Mouse (Mus musculus) thymus, adult 2 months (tissue): ENCODE measurements at regions not wholly inside any gene's neighbourhood (a gene's known extent, or its start where the extent isn't known, plus 50 kb on each side); places are given as distances from the start of the nearest gene placed in this dataset.

Experiments used
- DNase-seq: peaks from one replicate; pipeline ENCODE4 v3.0.0; 2021
- H3K27ac ChIP-seq: fragments of 200-500 bp; 2 replicates; pipeline ENCODE4 v1.5.1; 2012; ENCODE audit warnings: low read length, control low read depth; ENCODE audit not compliant: control insufficient read depth, insufficient read depth
- H3K27me3 ChIP-seq: fragments of 200-500 bp; 2 replicates; pipeline ENCODE4 v1.6.1; 2012; ENCODE audit warnings: mild to moderate bottlenecking, low read length, moderate library complexity, mixed read lengths; ENCODE audit not compliant: control insufficient read depth, insufficient read depth
- H3K36me3 ChIP-seq: fragments of 200-500 bp; 2 replicates; pipeline ENCODE4 v1.6.1; 2012; ENCODE audit warnings: mild to moderate bottlenecking, low read length, moderate library complexity; ENCODE audit not compliant: control insufficient read depth, insufficient read depth
- H3K4me1 ChIP-seq: fragments of 200-500 bp; replicated peaks from 2 replicates; pipeline ENCODE4 v1.6.1; 2012; ENCODE audit warnings: low read length; ENCODE audit not compliant: control insufficient read depth, insufficient read depth
- H3K4me3 ChIP-seq: fragments of 200-500 bp; 2 replicates; pipeline ENCODE4 v1.5.1; 2012; ENCODE audit warnings: mild to moderate bottlenecking, low read length, control low read depth, moderate library complexity; ENCODE audit not compliant: control insufficient read depth, insufficient read depth
- CTCF ChIP-seq: fragments of 200-500 bp; IDR thresholded peaks from 2 replicates; pipeline ENCODE4 v1.5.1; 2012; ENCODE audit warnings: mild to moderate bottlenecking, control low read depth, low read length, moderate library complexity, borderline replicate concordance; ENCODE audit not compliant: control insufficient read depth, poor library complexity, insufficient read depth; ENCODE audit errors: extremely low read depth
- POLR2A ChIP-seq: fragments of 200-500 bp; IDR thresholded peaks from 2 replicates; pipeline ENCODE4 v1.6.1; 2012; ENCODE audit warnings: mild to moderate bottlenecking, low read length, control low read depth, moderate library complexity; ENCODE audit not compliant: control insufficient read depth, poor library complexity, insufficient read depth; ENCODE audit errors: extremely low read depth
- WGBS: fragments of 180-500 bp; shearing (Covaris S2); methylation state at CpG from one replicate; pipeline ENCODE4 v1.1.7; 2018; 5-methylcytosine and 5-hydroxymethylcytosine counted together

DNA sequence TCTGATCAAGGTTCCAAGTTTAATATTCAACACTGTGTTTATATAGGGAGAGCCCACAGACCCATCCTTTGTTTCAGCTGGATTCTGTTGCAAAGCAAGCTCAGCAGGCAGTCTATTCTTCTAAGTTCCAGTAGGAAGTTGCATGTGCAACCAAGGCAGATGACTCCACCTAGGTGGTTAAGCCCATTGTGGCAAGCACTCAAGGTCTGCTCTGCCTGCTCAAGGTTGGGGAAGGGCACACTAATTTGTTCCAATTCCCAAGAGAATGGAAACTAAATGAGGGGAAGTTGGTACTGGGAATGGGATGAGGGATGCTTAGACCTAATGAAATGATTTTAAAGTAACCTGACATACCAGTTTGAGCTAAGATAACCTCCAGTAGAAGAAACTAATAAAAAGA is 437.3 kb downstream of the 1810013L24Rik start:
- DNase-seq: no peak
- H3K27ac ChIP-seq: no peak overlapping the region
- H3K4me1 ChIP-seq: no peaks in the 10 kb centered on the region
- H3K27me3 ChIP-seq: no peaks in the 10 kb centered on the region
- H3K4me3 ChIP-seq: no peak overlapping the region
- TF ChIP-seq CTCF (no peak), POLR2A (no peak)
- H3K36me3 ChIP-seq: no peaks in the 10 kb centered on the region

DNA sequence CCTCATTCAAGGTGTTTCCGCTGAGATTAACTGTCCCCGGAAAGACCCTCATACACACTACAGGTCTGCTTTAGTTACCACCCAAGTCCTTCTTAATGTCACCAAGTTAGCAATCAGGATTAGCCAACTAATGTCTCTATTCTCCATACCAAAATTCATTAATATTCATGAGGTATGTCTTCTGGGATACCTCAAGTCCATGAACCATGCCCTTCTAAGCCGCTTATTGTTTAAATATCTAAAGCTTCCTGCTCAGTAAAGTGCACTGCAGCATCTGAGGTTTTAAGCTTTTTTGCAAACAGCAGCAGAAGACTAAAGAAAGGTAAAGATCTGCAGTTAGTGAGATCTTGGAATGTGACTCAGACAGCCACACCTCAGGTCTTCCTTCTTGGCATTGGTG is 440.2 kb downstream of the 1810013L24Rik start:
- TF ChIP-seq POLR2A: no peak
- TF ChIP-seq CTCF: no peak
- DNase-seq: no peak
- H3K4me1 ChIP-seq: no peaks in the 10 kb centered on the region
- H3K27ac ChIP-seq: no peak overlapping the region
- H3K36me3 ChIP-seq: no peaks in the 10 kb centered on the region
- H3K27me3 ChIP-seq: no peaks in the 10 kb centered on the region
- WGBS: 95% methylated on average over 3 of the region's 3 CpGs
- H3K4me3 ChIP-seq: no peak overlapping the region

- WGBS: 97% methylated on average over 1 of the region's 1 CpGs
- DNase-seq: no peak
- Histone ChIP-seq H3K4me3 (no peak overlapping the region), H3K27me3 (no peaks in the 10 kb centered on the region), H3K4me1 (no peaks in the 10 kb centered on the region), H3K36me3 (no peaks in the 10 kb centered on the region), H3K27ac (no peak overlapping the region)
- no peak for TF ChIP-seq CTCF
- no peak for TF ChIP-seq POLR2A
These were observed 440.8 kb downstream of the 1810013L24Rik start for GRCm38 (mm10) chr16:9270671-9271070.

GRCm38 (mm10) chr16:9273751-9274300 is 443.9 kb downstream of the 1810013L24Rik start:
- DNase-seq: no peak

DNA sequence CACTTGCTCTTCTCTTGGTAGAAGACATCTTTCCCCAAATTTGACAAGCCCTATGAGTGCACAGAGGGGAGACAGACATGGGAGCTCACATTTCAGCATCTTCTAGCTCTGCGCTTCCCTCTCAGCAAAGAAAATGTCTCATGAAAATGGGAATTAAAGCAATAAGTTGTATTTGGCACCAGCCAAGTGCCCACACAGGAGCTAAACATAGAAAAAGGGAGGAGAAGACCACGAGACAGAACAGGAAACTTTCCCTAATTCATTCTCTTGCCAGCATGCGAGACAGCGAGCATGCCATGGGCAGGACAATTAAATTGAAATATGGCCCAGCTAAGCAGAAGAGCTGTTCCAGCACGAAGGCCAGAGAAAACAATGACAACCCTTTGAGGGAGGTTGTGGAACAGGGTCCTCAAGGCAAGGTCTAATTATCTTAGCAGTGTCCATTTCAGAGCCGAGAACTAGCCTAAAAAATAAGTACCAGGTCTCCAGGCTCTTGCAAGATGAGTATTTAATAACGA is 444.7 kb downstream of the 1810013L24Rik start:
- H3K4me3 ChIP-seq: no peak overlapping the region
- no peaks in the 10 kb centered on the region for H3K4me1 ChIP-seq
- no peaks in the 10 kb centered on the region for H3K27me3 ChIP-seq
- no peak for DNase-seq
- H3K27ac ChIP-seq: no peak overlapping the region
- TF ChIP-seq CTCF (no peak), POLR2A (no peak)
- WGBS: 63% methylated on average over 7 of the region's 7 CpGs
- no peaks in the 10 kb centered on the region for H3K36me3 ChIP-seq

More at GRCm38 (mm10) chr16:9273751-9274300, 443.9 kb downstream of the 1810013L24Rik start:
- Histone ChIP-seq H3K27me3 (no peaks in the 10 kb centered on the region), H3K36me3 (no peaks in the 10 kb centered on the region), H3K27ac (no peak overlapping the region), H3K4me1 (no peaks in the 10 kb centered on the region), H3K4me3 (no peak overlapping the region)
- WGBS: 83% methylated on average over 6 of the region's 6 CpGs
- TF ChIP-seq POLR2A: no peak
- TF ChIP-seq CTCF: no peak

DNA sequence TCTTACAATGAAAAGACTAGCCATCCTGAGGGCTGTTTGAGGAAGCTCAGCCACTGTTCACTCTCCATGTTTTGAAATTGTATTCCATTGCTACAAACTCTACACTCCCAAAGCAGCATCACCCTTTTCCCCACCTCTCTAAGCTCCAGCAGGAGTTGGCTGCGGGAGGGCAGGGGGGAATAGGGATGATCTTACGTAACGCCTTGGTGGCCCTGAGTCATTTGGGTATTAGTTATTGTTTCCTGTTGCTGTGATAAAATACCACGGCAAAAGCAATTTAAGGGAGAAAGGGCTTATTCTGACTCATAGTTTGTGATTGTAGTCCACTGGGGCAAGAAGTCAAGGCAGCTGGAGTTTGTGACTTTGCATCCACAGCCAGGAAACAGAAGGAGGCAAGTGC is 445.5 kb downstream of the 1810013L24Rik start:
- TF ChIP-seq CTCF (no peak), POLR2A (no peak)
- Histone ChIP-seq H3K4me1 (no peaks in the 10 kb centered on the region), H3K27ac (no peak overlapping the region), H3K36me3 (no peaks in the 10 kb centered on the region), H3K4me3 (no peak overlapping the region), H3K27me3 (no peaks in the 10 kb centered on the region)
- no peak for DNase-seq
- WGBS: 66% methylated on average over 4 of the region's 4 CpGs

GRCm38 (mm10) chr16:9277064-9277463 is 447.2 kb downstream of the 1810013L24Rik start:
- H3K27ac ChIP-seq: no peak overlapping the region
- no peak overlapping the region for H3K4me3 ChIP-seq
- no peaks in the 10 kb centered on the region for H3K36me3 ChIP-seq
- no peaks in the 10 kb centered on the region for H3K27me3 ChIP-seq
- WGBS: 93% methylated on average over 1 of the region's 1 CpGs
- TF ChIP-seq POLR2A: no peak
- no peak for TF ChIP-seq CTCF
- H3K4me1 ChIP-seq: no peaks in the 10 kb centered on the region
- no peak for DNase-seq
